8 mouse cellular contexts compared by ENCODE assay signal in the genomic region with DNA sequence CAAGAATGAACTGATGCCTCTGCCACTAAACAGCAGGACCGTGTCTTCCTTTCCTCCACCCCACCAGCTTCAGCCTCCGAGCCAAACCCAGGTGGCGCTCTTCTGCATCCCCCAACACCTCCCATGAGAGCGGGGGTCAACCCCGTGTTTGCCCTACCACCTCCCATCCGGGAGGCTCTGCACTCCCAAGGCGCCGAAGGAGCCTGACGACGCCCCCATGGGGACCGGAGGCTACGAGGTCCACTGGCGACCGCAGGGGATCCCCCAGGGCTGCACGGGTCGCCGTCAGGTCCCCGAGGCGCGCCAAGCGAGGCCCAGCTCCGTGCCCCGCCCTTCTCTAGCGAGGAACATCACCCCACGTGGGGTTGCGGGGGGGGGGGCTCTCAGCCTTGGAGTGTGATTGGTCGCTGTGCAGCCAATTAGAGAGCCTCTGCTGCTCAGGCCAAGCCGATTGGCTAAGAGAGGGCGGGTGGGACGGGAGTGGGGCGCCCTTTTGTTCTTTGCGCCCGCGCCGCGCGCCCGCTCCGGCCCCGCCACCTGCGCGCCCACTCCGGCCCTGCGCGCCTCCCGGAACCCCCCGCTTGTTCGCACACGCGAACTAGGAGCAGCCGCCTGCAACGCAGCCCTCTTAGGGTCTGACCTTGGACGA. TPM values are rescaled to one million over a fixed set of nuclear protein-coding genes. Genes with fewer than 3 reads are reported as not detected.
DNase-seq lines count a peak whose midpoint lies in the region; ATAC-seq lines count a peak whose summit lies in the region.

No protein-coding gene starts in this region.

- H3K27me3 ChIP-seq in hindbrain, embryonic 13.5 days = peaks cover 22% of the 10 kb centered on the region

- WGBS in hindbrain, embryonic 13.5 days = 0% methylated on average over 50 of the region's 53 CpGs

- H3K36me3 ChIP-seq in hindbrain, embryonic 13.5 days = no peaks in the 10 kb centered on the region

- H3K4me2 ChIP-seq in hindbrain, embryonic 13.5 days = peak overlapping the region; percentile 72

- H3K4me1 ChIP-seq in hindbrain, embryonic 13.5 days (replicated peaks) = peaks cover 53% of the 10 kb centered on the region

- H3K9ac ChIP-seq in hindbrain, embryonic 13.5 days = peak overlapping the region; percentile 78

- peak overlapping the region; percentile 95 for H3K27ac ChIP-seq in hindbrain, embryonic 13.5 days

- ATAC-seq in hindbrain, embryonic 13.5 days (ENCODE audit: low FRiP score) = peak; percentile 95

- H3K9me3 ChIP-seq in hindbrain, embryonic 13.5 days = no peaks in the 10 kb centered on the region

- peak overlapping the region; percentile 47 for H3K4me3 ChIP-seq in hindbrain, embryonic 13.5 days

- DNase-seq in T-cell, adult 2 months (ENCODE audit: low spot score) = peak; percentile 84
- peak; percentile 95 for DNase-seq in cerebellum, postnatal 14 days
- peak; percentile 69 to 71 for DNase-seq in frontal cortex, postnatal 14 days (ENCODE audit: low spot score in 2 of 2)
- peak; percentile 77 for DNase-seq in layer of hippocampus, postnatal 36 days
- peak; percentile 92 for DNase-seq in lung, postnatal 36 days
- DNase-seq in retina, embryonic 14.5 days (ENCODE audit: low spot score) = peak; percentile 99
- peak; percentile 91 for DNase-seq in thymus, postnatal 36 days

RNA-seq across cellular contexts. Expression of a gene that starts 43.3 kb away (rescaled TPM):
- polyA plus RNA-seq in hindbrain, embryonic 13.5 days (2015; fragmentation: Nextera tagmentation; extraction: Ambion mirVana) = 4,110 and 4,339 TPM in 2 replicates
- 1,000 to 10,000 TPM; 1,262 to 1,401 TPM for total RNA-seq in layer of hippocampus, postnatal 36 days (2021)

RNA-seq across cellular contexts. Expression of a gene that starts 56.3 kb away (rescaled TPM):
- 1.6 and 2.6 TPM in 2 replicates for polyA plus RNA-seq in hindbrain, embryonic 13.5 days (2015; fragmentation: Nextera tagmentation; extraction: Ambion mirVana)
- total RNA-seq in layer of hippocampus, postnatal 36 days (2021) = 1 to 10 TPM in 1 of 2 experiments, not detected in 1; 1.0 TPM

Comparison
In these comparisons a context has a peak if more than half of its experiments do, and no peak if none do; other contexts are left out.
1. Peak in every context shown above with its lines: DNase-seq, ATAC-seq, H3K4me3 ChIP-seq and H3K27ac ChIP-seq.